ENCODE assay signal across 19 mouse cellular contexts in the genomic region with DNA sequence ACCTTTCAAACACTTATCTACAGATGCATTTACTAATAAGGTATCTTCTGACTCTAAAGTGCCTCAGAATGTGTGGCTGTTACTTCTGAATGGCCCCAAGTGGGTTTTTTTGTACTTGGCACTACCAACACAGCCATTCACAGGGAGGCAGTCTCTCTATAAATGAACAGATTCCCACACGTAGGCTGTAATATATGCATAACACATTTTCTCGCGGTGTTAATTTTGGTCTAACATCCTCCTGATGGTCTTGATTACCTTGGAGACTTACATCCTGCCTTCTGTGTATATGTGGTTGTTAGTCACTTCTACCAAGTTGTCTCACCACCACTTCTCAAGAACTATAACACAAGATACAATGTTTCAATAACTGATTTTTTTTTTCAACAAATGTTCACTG.
DNase-seq lines count a peak whose midpoint lies in the region; ATAC-seq and TF ChIP-seq lines count a peak whose summit lies in the region.
"Had no signal": no experiment of that assay in that cellular context is flagged by ENCODE, and none has a peak within 500 bp of the region (broad histone marks: within the 10 kb centered on the region; RNA-seq: fewer than 3 reads in every experiment).

No protein-coding gene starts in this region.

- DNase-seq in layer of hippocampus, adult 2 months (ENCODE audit: low spot score in 2 of 2): peak in 1 of 2 experiments; percentile 51
- DNase-seq in layer of hippocampus, postnatal 25 days (ENCODE audit: extremely low spot score in 1 of 2, low spot score in 1 of 2): no peak
- peak; percentile 32 for DNase-seq in CD4-positive, CD25-positive, alpha-beta regulatory T cell, adult 2 months (ENCODE audit: low read depth, low spot score)
- peak; percentile 74 for DNase-seq in brain, adult 2 months (ENCODE audit: low read depth, low spot score)
- DNase-seq in heart, postnatal 36 days: no peak
- DNase-seq in neural tube, embryonic 10.5 days (ENCODE audit: extremely low spot score, low spot score): no peak
- DNase-seq: adrenal gland, postnatal 36 days; cerebellum, adult 9-11 months; embryo, embryonic 11 days; kidney, postnatal 4 days had no signal

- peak; percentile 72 for ATAC-seq in inflammation-experienced regulatory T-cells, adult 6 months
- ATAC-seq: lung, postnatal 0 days had no signal

- no peak overlapping the region for H3K4me3 ChIP-seq in layer of hippocampus, adult 2 months
- H3K4me3 ChIP-seq: embryonic facial prominence, embryonic 15.5 days; heart, embryonic 13.5 days; hindbrain, embryonic 10.5 days; liver, embryonic 15.5 days; midbrain, embryonic 13.5 days; myocyte; stomach, embryonic 15.5 days had no signal

- H3K27ac ChIP-seq in layer of hippocampus, adult 2 months: peak overlapping the region; percentile 88
- H3K27ac ChIP-seq: embryonic facial prominence, embryonic 15.5 days; hindbrain, embryonic 10.5 days; liver, embryonic 15.5 days; midbrain, embryonic 13.5 days; stomach, embryonic 15.5 days had no signal

- intact Hi-C loops in heart, postnatal 36 days (cut with DNase I): no loop called here

- TF ChIP-seq CTCF in layer of hippocampus, adult 2 months (conservative IDR thresholded peaks at IDR 0.05): no peak

Comparison
In these comparisons a context has a peak if more than half of its experiments do, and no peak if none do; other contexts are left out.
1. DNase-seq: peak in CD4-positive, CD25-positive, alpha-beta regulatory T cell, adult 2 months (single experiment) and brain, adult 2 months (single experiment); none in layer of hippocampus, postnatal 25 days (0 of 2), heart, postnatal 36 days (0 of 2) and neural tube, embryonic 10.5 days (single experiment).